Mouse (Mus musculus): ENCODE measurements around the gene Prrg2. TPM values are rescaled to one million over a fixed set of nuclear protein-coding genes. Genes with fewer than 3 reads are reported as not detected.
"Not testable (repeated sequence)": the region's sequence is repeated elsewhere in the genome, so short reads cannot be mapped to it uniquely, and the experiment has no call there.

Prrg2 gene
- polyA plus RNA-seq, 1 experiment from 2014 or later = 9.0 TPM

GRCm38 (mm10) chr7:45029995-45030394 is 32.5 kb downstream of the Prrg2 start:
- H3K36me3 ChIP-seq (replicated peaks) = peaks cover 76% of the 10 kb centered on the region

GRCm38 (mm10) chr7:45028351-45028750 is 34.1 kb downstream of the Prrg2 start:
- no peaks in the 10 kb centered on the region for H3K9me3 ChIP-seq (replicated peaks)
- H3K4me2 ChIP-seq = no peak overlapping the region
- H3K27ac ChIP-seq (replicated peaks) = no peak overlapping the region
- H3K4me1 ChIP-seq (replicated peaks) = peaks cover 11% of the 10 kb centered on the region; the same call in 1 of the 2 replicates
- H3K36me3 ChIP-seq (replicated peaks) = peaks cover 59% of the 10 kb centered on the region
- no peak for ATAC-seq (ENCODE audit: insufficient read depth)
- no peak overlapping the region for H3K4me3 ChIP-seq (replicated peaks)
- H3K27me3 ChIP-seq = no peaks in the 10 kb centered on the region
- no peak overlapping the region for H3K9ac ChIP-seq
- WGBS (ENCODE audit: insufficient replicate concordance) = 78% methylated on average over 11 of the region's 11 CpGs

More at GRCm38 (mm10) chr7:45029995-45030394, 32.5 kb downstream of the Prrg2 start:
- whole genome bisulfite sequencing (ENCODE audit: insufficient replicate concordance) = 79% methylated on average over 6 of the region's 6 CpGs
- Histone ChIP-seq H3K4me2 (no peak overlapping the region), H3K4me3 (replicated peaks) (no peak overlapping the region), H3K27me3 (no peaks in the 10 kb centered on the region), H3K4me1 (replicated peaks) (peaks cover 2% of the 10 kb centered on the region; the same call in 1 of the 2 replicates), H3K27ac (replicated peaks) (no peak overlapping the region), H3K9me3 (replicated peaks) (no peaks in the 10 kb centered on the region), H3K9ac (no peak overlapping the region)
- no peak for ATAC-seq (ENCODE audit: insufficient read depth)

- Histone ChIP-seq H3K4me2 (no peak overlapping the region), H3K9ac (no peak overlapping the region), H3K9me3 (replicated peaks) (no peaks in the 10 kb centered on the region), H3K4me1 (replicated peaks) (peaks cover 11% of the 10 kb centered on the region; the same call in 1 of the 2 replicates), H3K27me3 (no peaks in the 10 kb centered on the region), H3K4me3 (replicated peaks) (no peak overlapping the region), H3K27ac (replicated peaks) (no peak overlapping the region), H3K36me3 (replicated peaks) (peaks cover 54% of the 10 kb centered on the region)
- no peak for ATAC-seq (ENCODE audit: insufficient read depth)
- WGBS (ENCODE audit: insufficient replicate concordance) = 75% methylated on average over 9 of the region's 9 CpGs
These were observed 34.7 kb downstream of the Prrg2 start for GRCm38 (mm10) chr7:45027761-45028160.

GRCm38 (mm10) chr7:45026256-45026655 is 36.2 kb downstream of the Prrg2 start:
- 82% methylated on average over 2 of the region's 2 CpGs for WGBS (ENCODE audit: insufficient replicate concordance)
- no peak for ATAC-seq (ENCODE audit: insufficient read depth)
- Histone ChIP-seq H3K4me3 (replicated peaks) (no peak overlapping the region), H3K36me3 (replicated peaks) (peaks cover 38% of the 10 kb centered on the region), H3K4me2 (no peak overlapping the region), H3K27ac (replicated peaks) (no peak overlapping the region), H3K4me1 (replicated peaks) (peaks cover 11% of the 10 kb centered on the region; the same call in 1 of the 2 replicates), H3K9me3 (replicated peaks) (no peaks in the 10 kb centered on the region), H3K27me3 (0 out of 2 replicates have a peak, but pooled peaks cover 5% of the 10 kb centered on the region), H3K9ac (no peak overlapping the region)

GRCm38 (mm10) chr7:45025601-45026220 is 36.8 kb downstream of the Prrg2 start:
- 54% methylated on average over 8 of the region's 8 CpGs for WGBS (ENCODE audit: insufficient replicate concordance)

GRCm38 (mm10) chr7:45024281-45025248 is 37.9 kb downstream of the Prrg2 start:
- peaks cover 22% of the 10 kb centered on the region for H3K36me3 ChIP-seq (replicated peaks)
- H3K27ac ChIP-seq (replicated peaks) = no peak overlapping the region
- peaks cover 11% of the 10 kb centered on the region; the same call in 1 of the 2 replicates for H3K4me1 ChIP-seq (replicated peaks)
- H3K9me3 ChIP-seq (replicated peaks) = no peaks in the 10 kb centered on the region
- H3K4me2 ChIP-seq = no peak overlapping the region
- H3K9ac ChIP-seq = no peak overlapping the region
- ATAC-seq (ENCODE audit: insufficient read depth) = no peak
- WGBS (ENCODE audit: insufficient replicate concordance) = 65% methylated on average over 15 of the region's 15 CpGs
- H3K4me3 ChIP-seq (replicated peaks) = no peak overlapping the region
- H3K27me3 ChIP-seq = peaks cover 22% of the 10 kb centered on the region

More at GRCm38 (mm10) chr7:45025601-45026220, 36.8 kb downstream of the Prrg2 start:
- ATAC-seq (ENCODE audit: insufficient read depth) = no peak
- no peak overlapping the region for H3K27ac ChIP-seq (replicated peaks)
- H3K4me1 ChIP-seq (replicated peaks) = peaks cover 11% of the 10 kb centered on the region; the same call in 1 of the 2 replicates
- H3K9me3 ChIP-seq (replicated peaks) = no peaks in the 10 kb centered on the region
- H3K4me3 ChIP-seq (replicated peaks) = no peak overlapping the region
- no peak overlapping the region for H3K9ac ChIP-seq
- H3K27me3 ChIP-seq = 0 out of 2 replicates have a peak, but pooled peaks cover 10% of the 10 kb centered on the region
- H3K4me2 ChIP-seq = no peak overlapping the region
- H3K36me3 ChIP-seq (replicated peaks) = peaks cover 33% of the 10 kb centered on the region

- WGBS (ENCODE audit: insufficient replicate concordance) = 57% methylated on average over 5 of the region's 5 CpGs
- H3K4me1 ChIP-seq (replicated peaks) = peaks cover 18% of the 10 kb centered on the region
- not testable (repeated sequence) for H3K9me3 ChIP-seq (replicated peaks); H3K4me2 ChIP-seq; H3K27ac ChIP-seq (replicated peaks); H3K4me3 ChIP-seq (replicated peaks); H3K9ac ChIP-seq; ATAC-seq (ENCODE audit: insufficient read depth)
- H3K27me3 ChIP-seq = peaks cover 30% of the 10 kb centered on the region
- peaks cover 15% of the 10 kb centered on the region for H3K36me3 ChIP-seq (replicated peaks)
These were observed 38.8 kb downstream of the Prrg2 start for GRCm38 (mm10) chr7:45023711-45024110.

- no peak for ATAC-seq (ENCODE audit: insufficient read depth)
- 72% methylated on average over 9 of the region's 9 CpGs for WGBS (ENCODE audit: insufficient replicate concordance)
- H3K27me3 ChIP-seq = peaks cover 39% of the 10 kb centered on the region
- no peaks in the 10 kb centered on the region for H3K9me3 ChIP-seq (replicated peaks)
- H3K9ac ChIP-seq = no peak overlapping the region
- H3K27ac ChIP-seq (replicated peaks) = no peak overlapping the region
- H3K4me3 ChIP-seq (replicated peaks) = no peak overlapping the region
- H3K4me1 ChIP-seq (replicated peaks) = peaks cover 39% of the 10 kb centered on the region
- no peak overlapping the region for H3K4me2 ChIP-seq
- no peaks in the 10 kb centered on the region for H3K36me3 ChIP-seq (replicated peaks)
These were observed 42.3 kb downstream of the Prrg2 start for GRCm38 (mm10) chr7:45020225-45020624.

GRCm38 (mm10) chr7:45019031-45019571 is 43.4 kb downstream of the Prrg2 start:
- H3K4me3 ChIP-seq (replicated peaks) = no peak overlapping the region
- H3K9ac ChIP-seq = no peak overlapping the region
- peak overlapping the region; percentile 16; the same call in 1 of the 2 replicates for H3K27ac ChIP-seq (replicated peaks)

GRCm38 (mm10) chr7:45017242-45018061 is 45.0 kb downstream of the Prrg2 start, which contains the start of gene Rras:
Gene Rras, plus strand, starts transcription at chr7:45017961.
- peaks cover 55% of the 10 kb centered on the region for H3K4me1 ChIP-seq (replicated peaks)
- peak within 1 kb of the TSS; percentile 94 for H3K4me2 ChIP-seq
- ATAC-seq (ENCODE audit: insufficient read depth) = peak; percentile 84
- peak within 1 kb of the TSS; percentile 92 for H3K4me3 ChIP-seq (replicated peaks)
- under 1% methylated on average over 36 of the region's 36 CpGs for WGBS (ENCODE audit: insufficient replicate concordance)
- no peaks in the 10 kb centered on the region for H3K9me3 ChIP-seq (replicated peaks)
- H3K27me3 ChIP-seq = peaks cover 39% of the 10 kb centered on the region
- peak within 1 kb of the TSS; percentile 98 for H3K27ac ChIP-seq (replicated peaks)
- peak within 1 kb of the TSS; percentile 97 for H3K9ac ChIP-seq
- peaks cover 12% of the 10 kb centered on the region for H3K36me3 ChIP-seq (replicated peaks)

More at GRCm38 (mm10) chr7:45019031-45019571, 43.4 kb downstream of the Prrg2 start:
- Histone ChIP-seq H3K9me3 (replicated peaks) (no peaks in the 10 kb centered on the region), H3K4me1 (replicated peaks) (peaks cover 40% of the 10 kb centered on the region), H3K27me3 (peaks cover 39% of the 10 kb centered on the region), H3K4me2 (peak overlapping the region; percentile 94), H3K36me3 (replicated peaks) (no peaks in the 10 kb centered on the region)
- ATAC-seq (ENCODE audit: insufficient read depth) = no peak
- WGBS (ENCODE audit: insufficient replicate concordance) = 21% methylated on average over 8 of the region's 8 CpGs

Data from liver, embryonic 15.5 days (tissue).